In the genomic region with DNA sequence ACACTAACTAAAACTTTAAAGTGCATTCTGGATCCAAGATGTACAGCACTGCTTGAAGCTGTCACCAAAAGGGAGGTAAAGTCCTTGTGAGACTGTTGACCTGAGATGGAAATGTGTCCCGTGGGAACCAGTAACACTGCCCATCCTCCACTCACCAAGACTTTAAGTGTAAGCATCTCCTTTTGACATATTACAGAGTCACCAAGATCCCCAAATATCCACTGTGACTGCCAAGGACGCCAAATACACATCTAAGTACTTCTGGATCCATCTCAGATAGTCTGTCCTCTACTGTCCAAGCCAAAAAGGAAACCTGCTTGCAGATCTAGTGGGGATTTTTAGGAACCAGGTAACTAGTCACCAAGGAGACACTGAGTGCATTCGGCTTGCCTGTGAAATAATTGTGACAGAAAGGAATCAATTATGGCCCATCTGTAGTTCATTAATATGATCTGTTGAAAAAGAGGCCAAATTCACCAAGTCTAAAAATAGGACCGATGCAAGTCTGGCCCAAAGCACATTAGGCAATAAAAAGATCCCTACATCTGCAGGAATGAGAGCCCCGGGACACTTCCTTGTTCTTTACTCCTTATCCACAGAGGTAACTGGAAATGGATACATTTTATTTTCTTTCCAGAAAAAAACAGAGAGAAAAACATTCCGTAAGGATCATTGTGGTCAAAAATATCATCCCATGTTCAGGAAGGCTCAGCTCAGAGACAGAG, we compare ENCODE assay signal across 15 mouse cellular contexts.
DNase-seq lines count a peak whose midpoint lies in the region; ATAC-seq and TF ChIP-seq lines count a peak whose summit lies in the region.
"Had no signal": no experiment of that assay in that cellular context is flagged by ENCODE, and none has a peak within 500 bp of the region (broad histone marks: within the 10 kb centered on the region; RNA-seq: fewer than 3 reads in every experiment).

No protein-coding gene starts in this region.

- no peak for DNase-seq in gastrocnemius, adult 2 months
- DNase-seq in gastrocnemius, postnatal 4 days (ENCODE audit: low spot score in 2 of 2), result no peak
- no peak for DNase-seq in lung, embryonic 14.5 days
- DNase-seq in lung, postnatal 4 days, result no peak
- DNase-seq in embryonic facial prominence, embryonic 10.5 days (ENCODE audit: low spot score), result no peak
- peak; percentile 38 for DNase-seq in limb, embryonic 14.5 days (ENCODE audit: low spot score)
- DNase-seq in right cerebral cortex, adult 2 months (ENCODE audit: low spot score in 2 of 2), result no peak
- DNase-seq in adrenal gland, postnatal 10 days, result no peak
- DNase-seq: adrenal gland, adult 2 months; B cell, adult 2 months; cerebellum, adult 18-20 months; gastrocnemius, postnatal 25 days; thymus, postnatal 4 days had no signal

- peak overlapping the region; percentile 83 for H3K27ac ChIP-seq in gastrocnemius, adult 2 months
- H3K27ac ChIP-seq in lung, embryonic 14.5 days (ENCODE audit: low read depth), result peak overlapping the region; percentile 3; the same call in 1 of the 2 replicates
- 0 out of 2 replicates have a peak overlapping the region, but pooled peaks have one; percentile 44 for H3K27ac ChIP-seq in embryonic facial prominence, embryonic 10.5 days (replicated peaks)
- H3K27ac ChIP-seq in limb, embryonic 14.5 days (replicated peaks; ENCODE audit: low read depth, low read length), result peak overlapping the region; percentile 3; the same call in 1 of the 2 replicates
- H3K27ac ChIP-seq: midbrain, embryonic 13.5 days had no signal

- intact Hi-C loops in gastrocnemius, adult 2 months (cut with DNase I), result loop anchor here (5.0 kb wide), 1 partner anchor 51 kb away; no protein-coding TSS in a partner anchor

- no peak overlapping the region for H3K4me2 ChIP-seq in lung, embryonic 14.5 days
- H3K4me2 ChIP-seq in limb, embryonic 14.5 days (replicated peaks; ENCODE audit: low read depth, low read length, severe bottlenecking), result no peak overlapping the region
- H3K4me2 ChIP-seq: midbrain, embryonic 13.5 days had no signal

- no peaks in the 10 kb centered on the region for H3K9me3 ChIP-seq in lung, embryonic 14.5 days (ENCODE audit: low read depth, low read length)
- no peaks in the 10 kb centered on the region for H3K9me3 ChIP-seq in embryonic facial prominence, embryonic 10.5 days
- no peaks in the 10 kb centered on the region for H3K9me3 ChIP-seq in limb, embryonic 14.5 days (ENCODE audit: control insufficient read depth, low read length)
- H3K9me3 ChIP-seq: midbrain, embryonic 13.5 days had no signal

- TF ChIP-seq POLR2A in limb, embryonic 14.5 days (IDR thresholded peaks at IDR 0.05; ENCODE audit: borderline replicate concordance, extremely low read depth, insufficient read depth, insufficient read length), result no peak

- WGBS in lung, embryonic 14.5 days, result 62% methylated on average over 6 of the region's 6 CpGs
- WGBS in embryonic facial prominence, embryonic 10.5 days, result 63% methylated on average over 6 of the region's 6 CpGs
- 33% methylated on average over 6 of the region's 6 CpGs for WGBS in limb, embryonic 14.5 days

- no peaks in the 10 kb centered on the region for H3K4me1 ChIP-seq in lung, embryonic 14.5 days (ENCODE audit: insufficient read depth)
- H3K4me1 ChIP-seq in embryonic facial prominence, embryonic 10.5 days, result peaks cover 38% of the 10 kb centered on the region
- H3K4me1 ChIP-seq in limb, embryonic 14.5 days (ENCODE audit: control insufficient read depth, insufficient read depth, low read length), result peaks cover 17% of the 10 kb centered on the region

- H3K9ac ChIP-seq in lung, embryonic 14.5 days, result no peak overlapping the region
- no peak overlapping the region for H3K9ac ChIP-seq in limb, embryonic 14.5 days (ENCODE audit: low read depth, low read length, severe bottlenecking)
- H3K9ac ChIP-seq: midbrain, embryonic 13.5 days had no signal

- H3K4me3 ChIP-seq in gastrocnemius, adult 2 months, result peak overlapping the region; percentile 28; the same call in 1 of the 2 replicates
- H3K4me3 ChIP-seq in lung, embryonic 14.5 days (ENCODE audit: low read depth, low read length), result no peak overlapping the region
- no peak overlapping the region for H3K4me3 ChIP-seq in embryonic facial prominence, embryonic 10.5 days
- no peak overlapping the region for H3K4me3 ChIP-seq in limb, embryonic 14.5 days (replicated peaks; ENCODE audit: low read length)
- H3K4me3 ChIP-seq: midbrain, embryonic 13.5 days had no signal

- no peaks in the 10 kb centered on the region for H3K27me3 ChIP-seq in lung, embryonic 14.5 days (ENCODE audit: insufficient read depth, low read length)
- no peaks in the 10 kb centered on the region for H3K27me3 ChIP-seq in embryonic facial prominence, embryonic 10.5 days (replicated peaks; ENCODE audit: low read depth, poor library complexity, severe bottlenecking)
- H3K27me3 ChIP-seq in limb, embryonic 14.5 days (ENCODE audit: control insufficient read depth, insufficient read depth, low read length), result no peaks in the 10 kb centered on the region
- H3K27me3 ChIP-seq: midbrain, embryonic 13.5 days had no signal

- TF ChIP-seq CTCF in gastrocnemius, adult 2 months (IDR thresholded peaks at IDR 0.05), result no peak
- no peak for TF ChIP-seq CTCF in lung, embryonic 14.5 days (IDR thresholded peaks at IDR 0.05; ENCODE audit: low read depth)

- H3K36me3 ChIP-seq in lung, embryonic 14.5 days (ENCODE audit: insufficient read depth), result no peaks in the 10 kb centered on the region
- H3K36me3 ChIP-seq in embryonic facial prominence, embryonic 10.5 days (replicated peaks), result no peaks in the 10 kb centered on the region
- no peaks in the 10 kb centered on the region for H3K36me3 ChIP-seq in limb, embryonic 14.5 days (ENCODE audit: control insufficient read depth, insufficient read depth, low read length)
- H3K36me3 ChIP-seq: midbrain, embryonic 13.5 days had no signal

- ATAC-seq in lung, embryonic 14.5 days (ENCODE audit: insufficient read depth), result no peak
- ATAC-seq in limb, embryonic 14.5 days (ENCODE audit: low FRiP score, low read depth), result peak; percentile 58; the same call in 1 of the 2 replicates
- ATAC-seq: hindbrain, embryonic 16.5 days; midbrain, embryonic 13.5 days had no signal

Comparison
In these comparisons a context has a peak if more than half of its experiments do, and no peak if none do; other contexts are left out.
1. H3K27ac ChIP-seq: peak in every context shown above with its lines; median percentile 83 in gastrocnemius, adult 2 months; 44 in embryonic facial prominence, embryonic 10.5 days; 3 in lung, embryonic 14.5 days; 3 in limb, embryonic 14.5 days.